Mouse (Mus musculus): ENCODE results near the gene Cstf2t. TPM values are rescaled to one million over a fixed set of nuclear protein-coding genes. Genes with fewer than 3 reads are reported as not detected.

Cstf2t gene
- 48.5 and 50.0 TPM in 2 replicates for polyA plus RNA-seq (2015; fragmentation: Nextera tagmentation; extraction: Ambion mirVana)

- 4% methylated on average over 56 of the region's 56 CpGs for WGBS
Observed at GRCm38 (mm10) chr19:31082662-31083429, at the start of gene Cstf2t. Gene Cstf2t, plus strand, starts transcription at chr19:31082837.

GRCm38 (mm10) chr19:31038951-31039350, 43.7 kb upstream of the Cstf2t start:
- no peak overlapping the region for H3K27ac ChIP-seq
- H3K4me2 ChIP-seq = no peak overlapping the region
- H3K9ac ChIP-seq = no peak overlapping the region
- H3K36me3 ChIP-seq = no peaks in the 10 kb centered on the region
- no peak for ATAC-seq (ENCODE audit: borderline replicate concordance, extremely low read depth, low FRiP score, low TSS enrichment)
- WGBS = 61% methylated on average over 3 of the region's 3 CpGs
- no peaks in the 10 kb centered on the region for H3K4me1 ChIP-seq
- no peak overlapping the region for H3K4me3 ChIP-seq
- no peaks in the 10 kb centered on the region for H3K9me3 ChIP-seq
- H3K27me3 ChIP-seq = no peaks in the 10 kb centered on the region

More at GRCm38 (mm10) chr19:31082662-31083429, at the start of gene Cstf2t:
- Histone ChIP-seq H3K4me1 (peaks cover 16% of the 10 kb centered on the region), H3K9me3 (no peaks in the 10 kb centered on the region), H3K4me2 (peak within 1 kb of the TSS; percentile 78), H3K36me3 (peaks cover 24% of the 10 kb centered on the region), H3K4me3 (peak within 1 kb of the TSS; percentile 74), H3K9ac (peak within 1 kb of the TSS; percentile 69), H3K27me3 (no peaks in the 10 kb centered on the region), H3K27ac (peak within 1 kb of the TSS; percentile 69)
- ATAC-seq (ENCODE audit: borderline replicate concordance, extremely low read depth, low FRiP score, low TSS enrichment) = peak; percentile 100

GRCm38 (mm10) chr19:31040948-31041847, 41.4 kb upstream of the Cstf2t start:
- 80% methylated on average over 2 of the region's 2 CpGs for WGBS
- H3K9me3 ChIP-seq = no peaks in the 10 kb centered on the region

GRCm38 (mm10) chr19:31046601-31047000, 36.0 kb upstream of the Cstf2t start:
- Histone ChIP-seq H3K36me3 (no peaks in the 10 kb centered on the region), H3K27me3 (no peaks in the 10 kb centered on the region), H3K9ac (no peak overlapping the region), H3K9me3 (0 out of 2 replicates have a peak, but pooled peaks cover 3% of the 10 kb centered on the region), H3K4me1 (no peaks in the 10 kb centered on the region), H3K4me3 (no peak overlapping the region), H3K4me2 (no peak overlapping the region), H3K27ac (no peak overlapping the region)
- ATAC-seq (ENCODE audit: borderline replicate concordance, extremely low read depth, low FRiP score, low TSS enrichment) = no peak
- 95% methylated on average over 4 of the region's 4 CpGs for WGBS

More at GRCm38 (mm10) chr19:31040948-31041847, 41.4 kb upstream of the Cstf2t start:
- Histone ChIP-seq H3K4me2 (no peak overlapping the region), H3K27me3 (no peaks in the 10 kb centered on the region), H3K4me1 (no peaks in the 10 kb centered on the region), H3K9ac (no peak overlapping the region), H3K4me3 (no peak overlapping the region), H3K36me3 (no peaks in the 10 kb centered on the region), H3K27ac (no peak overlapping the region)
- ATAC-seq (ENCODE audit: borderline replicate concordance, extremely low read depth, low FRiP score, low TSS enrichment) = no peak

GRCm38 (mm10) chr19:31064740-31065139, 17.9 kb upstream of the Cstf2t start:
- Histone ChIP-seq H3K9ac (no peak overlapping the region), H3K4me3 (no peak overlapping the region), H3K27ac (no peak overlapping the region), H3K4me1 (no peaks in the 10 kb centered on the region), H3K36me3 (no peaks in the 10 kb centered on the region), H3K9me3 (no peaks in the 10 kb centered on the region), H3K4me2 (no peak overlapping the region), H3K27me3 (no peaks in the 10 kb centered on the region)
- no peak for ATAC-seq (ENCODE audit: borderline replicate concordance, extremely low read depth, low FRiP score, low TSS enrichment)
- WGBS = 72% methylated on average over 1 of the region's 1 CpGs

GRCm38 (mm10) chr19:31065206-31065781, 17.3 kb upstream of the Cstf2t start:
- Histone ChIP-seq H3K4me1 (no peaks in the 10 kb centered on the region), H3K9me3 (no peaks in the 10 kb centered on the region), H3K4me2 (no peak overlapping the region), H3K27me3 (no peaks in the 10 kb centered on the region), H3K27ac (no peak overlapping the region), H3K9ac (no peak overlapping the region), H3K4me3 (no peak overlapping the region), H3K36me3 (no peaks in the 10 kb centered on the region)
- ATAC-seq (ENCODE audit: borderline replicate concordance, extremely low read depth, low FRiP score, low TSS enrichment) = no peak
- 58% methylated on average over 11 of the region's 11 CpGs for WGBS

- no peaks in the 10 kb centered on the region for H3K9me3 ChIP-seq
- H3K4me3 ChIP-seq = no peak overlapping the region
- no peaks in the 10 kb centered on the region for H3K4me1 ChIP-seq
- ATAC-seq (ENCODE audit: borderline replicate concordance, extremely low read depth, low FRiP score, low TSS enrichment) = no peak
- no peak overlapping the region for H3K4me2 ChIP-seq
- no peaks in the 10 kb centered on the region for H3K27me3 ChIP-seq
- H3K27ac ChIP-seq = no peak overlapping the region
- H3K9ac ChIP-seq = no peak overlapping the region
- 56% methylated on average over 24 of the region's 24 CpGs for WGBS
- no peaks in the 10 kb centered on the region for H3K36me3 ChIP-seq
Observed at GRCm38 (mm10) chr19:31073959-31074716, 8.5 kb upstream of the Cstf2t start.

GRCm38 (mm10) chr19:31074717-31075063, 7.9 kb upstream of the Cstf2t start:
- no peak overlapping the region for H3K4me2 ChIP-seq
- H3K4me3 ChIP-seq = no peak overlapping the region
- no peaks in the 10 kb centered on the region for H3K9me3 ChIP-seq
- H3K4me1 ChIP-seq = no peaks in the 10 kb centered on the region
- no peaks in the 10 kb centered on the region for H3K27me3 ChIP-seq
- H3K36me3 ChIP-seq = no peaks in the 10 kb centered on the region
- no peak overlapping the region for H3K9ac ChIP-seq
- H3K27ac ChIP-seq = no peak overlapping the region
- ATAC-seq (ENCODE audit: borderline replicate concordance, extremely low read depth, low FRiP score, low TSS enrichment) = no peak
- WGBS = 21% methylated on average over 3 of the region's 3 CpGs

- H3K27me3 ChIP-seq = no peaks in the 10 kb centered on the region
Observed at GRCm38 (mm10) chr19:31076106-31076505, 6.5 kb upstream of the Cstf2t start.

GRCm38 (mm10) chr19:31078241-31078640, 4.4 kb upstream of the Cstf2t start:
- H3K9ac ChIP-seq = no peak overlapping the region
- no peak overlapping the region for H3K4me2 ChIP-seq
- WGBS = 55% methylated on average over 3 of the region's 3 CpGs
- no peaks in the 10 kb centered on the region for H3K4me1 ChIP-seq
- H3K27ac ChIP-seq = no peak overlapping the region
- no peak for ATAC-seq (ENCODE audit: borderline replicate concordance, extremely low read depth, low FRiP score, low TSS enrichment)
- no peaks in the 10 kb centered on the region for H3K9me3 ChIP-seq
- H3K4me3 ChIP-seq = no peak overlapping the region
- H3K27me3 ChIP-seq = no peaks in the 10 kb centered on the region
- H3K36me3 ChIP-seq = no peaks in the 10 kb centered on the region

More at GRCm38 (mm10) chr19:31076106-31076505, 6.5 kb upstream of the Cstf2t start:
- Histone ChIP-seq H3K4me2 (no peak overlapping the region), H3K36me3 (no peaks in the 10 kb centered on the region), H3K27ac (no peak overlapping the region), H3K4me3 (no peak overlapping the region), H3K4me1 (no peaks in the 10 kb centered on the region), H3K9me3 (no peaks in the 10 kb centered on the region), H3K9ac (no peak overlapping the region)
- ATAC-seq (ENCODE audit: borderline replicate concordance, extremely low read depth, low FRiP score, low TSS enrichment) = no peak
- WGBS = 77% methylated on average over 4 of the region's 4 CpGs

- no peaks in the 10 kb centered on the region for H3K9me3 ChIP-seq
- peaks cover 24% of the 10 kb centered on the region for H3K36me3 ChIP-seq
- no peak for ATAC-seq (ENCODE audit: borderline replicate concordance, extremely low read depth, low FRiP score, low TSS enrichment)
- H3K4me1 ChIP-seq = peaks cover 16% of the 10 kb centered on the region
- peak overlapping the region; percentile 78 for H3K4me2 ChIP-seq
- H3K27ac ChIP-seq = peak overlapping the region; percentile 44; the same call in 1 of the 2 replicates
- no peaks in the 10 kb centered on the region for H3K27me3 ChIP-seq
- peak overlapping the region; percentile 74 for H3K4me3 ChIP-seq
- 17% methylated on average over 7 of the region's 7 CpGs for WGBS
- 0 out of 2 replicates have a peak overlapping the region, but pooled peaks have one; percentile 13 for H3K9ac ChIP-seq
Observed at GRCm38 (mm10) chr19:31082226-31082625, 411 bp upstream of the Cstf2t start.
